Mouse (Mus musculus) megakaryocyte, embryonic 14.5 days (primary cell): ENCODE results near the gene Eps8l3.

ENCODE experiments used
- FLI1 ChIP-seq: IDR thresholded peaks from 2 replicates; pipeline ENCODE4 v1.6.1; 2012; ENCODE audit warnings: low read length, inconsistent platforms, mixed read lengths
- GATA1 ChIP-seq: IDR thresholded peaks from 3 replicates; pipeline ENCODE4 v1.6.1; 2012; ENCODE audit warnings: mixed read lengths, low read length, inconsistent platforms, borderline replicate concordance

- TF ChIP-seq GATA1 (no peak), FLI1 (no peak)
Observed at GRCm38 (mm10) chr3:107841370-107841769, 35.7 kb upstream of the Eps8l3 start.
